Mouse (Mus musculus): Measurements from ENCODE around the gene Cx3cr1.

Gene Cx3cr1

DNA sequence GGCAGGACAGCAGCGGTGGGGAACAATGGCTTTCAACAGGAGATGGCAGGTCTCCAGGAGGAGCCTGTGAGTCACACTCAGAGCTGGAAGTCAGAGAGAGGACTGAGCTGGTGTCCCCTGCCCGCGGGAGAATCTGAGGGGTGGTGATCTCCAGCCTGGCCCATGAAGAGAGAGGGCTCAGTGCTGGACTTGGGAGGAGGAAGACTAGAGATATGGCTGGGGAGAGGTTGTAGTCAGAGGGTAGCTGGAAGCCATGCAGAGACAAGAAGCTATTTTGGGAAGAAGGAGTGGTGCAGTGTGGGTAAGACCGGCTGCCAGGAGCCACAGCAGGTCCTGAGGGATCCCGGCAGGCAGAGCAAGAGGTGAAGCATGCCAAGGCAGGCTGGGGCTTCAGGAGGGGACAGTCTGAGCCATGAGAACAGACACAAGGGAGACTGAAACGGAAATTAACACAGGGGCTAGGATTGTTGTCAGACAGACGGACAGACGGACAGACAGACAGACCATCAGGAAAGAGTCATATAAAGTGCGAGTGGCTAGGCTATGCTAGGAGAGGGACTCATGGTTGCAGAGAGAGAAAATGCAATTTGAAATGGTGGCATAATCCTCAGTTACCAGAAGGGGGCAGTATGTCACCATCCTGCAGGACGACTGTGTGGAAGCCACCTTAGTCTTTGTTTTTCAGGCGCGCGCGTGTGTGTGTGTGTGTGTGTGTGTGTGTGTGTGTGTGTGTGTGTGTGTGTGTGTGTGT lies 42.1 kb downstream of the Cx3cr1 start:
- WGBS = 8% methylated on average over 14 of the region's 14 CpGs

DNA sequence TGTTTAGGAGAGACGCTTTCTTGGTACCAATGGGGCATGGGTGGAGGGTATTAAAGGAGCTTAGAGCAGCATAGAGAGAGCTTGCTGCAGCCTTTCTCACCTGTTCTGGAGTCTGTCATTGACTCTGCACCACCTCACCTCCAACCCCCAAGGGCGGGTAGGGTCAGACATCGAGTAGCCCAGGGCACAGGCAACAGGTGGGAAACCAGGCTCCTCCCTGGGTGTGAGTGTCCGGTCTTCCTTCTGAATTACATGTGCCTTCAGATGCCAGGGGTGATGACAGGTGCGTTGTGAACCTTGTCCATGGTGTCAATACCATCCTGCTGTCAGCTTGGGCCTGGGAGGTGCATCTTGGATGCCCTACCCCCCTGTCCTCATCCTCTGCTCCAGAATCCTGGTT lies 45.1 kb downstream of the Cx3cr1 start:
- WGBS = 87% methylated on average over 5 of the region's 5 CpGs

DNA sequence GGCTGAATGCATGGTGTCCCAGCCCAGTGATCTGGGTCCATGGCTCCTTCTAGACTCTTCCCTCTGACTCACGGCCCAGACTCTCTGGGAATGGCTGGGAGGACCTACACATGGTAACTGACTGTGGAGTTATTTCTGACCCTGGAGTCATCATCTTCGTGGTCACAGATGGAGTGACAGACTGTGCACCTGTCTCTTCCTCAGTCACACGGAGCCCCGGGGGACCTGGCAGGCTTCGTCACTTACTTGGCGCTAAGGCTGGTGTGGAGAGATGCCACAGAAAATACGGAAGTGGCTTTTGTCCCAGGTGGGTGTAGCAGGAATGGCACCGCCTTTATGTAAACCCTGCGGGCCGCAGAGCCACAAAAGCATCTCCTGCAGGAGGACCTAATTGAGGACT lies 45.5 kb downstream of the Cx3cr1 start:
- WGBS = 52% methylated on average over 10 of the region's 10 CpGs

- WGBS = 92% methylated on average over 18 of the region's 18 CpGs
These were observed 46.4 kb downstream of the Cx3cr1 start, which contains the start of gene Xirp1 for GRCm38 (mm10) chr9:120023086-120023811. TSS of gene Xirp1 (minus strand) at chr9:120023598.

- WGBS = 83% methylated on average over 5 of the region's 5 CpGs
These were observed 48.5 kb downstream of the Cx3cr1 start for GRCm38 (mm10) chr9:120021164-120021563.

DNA sequence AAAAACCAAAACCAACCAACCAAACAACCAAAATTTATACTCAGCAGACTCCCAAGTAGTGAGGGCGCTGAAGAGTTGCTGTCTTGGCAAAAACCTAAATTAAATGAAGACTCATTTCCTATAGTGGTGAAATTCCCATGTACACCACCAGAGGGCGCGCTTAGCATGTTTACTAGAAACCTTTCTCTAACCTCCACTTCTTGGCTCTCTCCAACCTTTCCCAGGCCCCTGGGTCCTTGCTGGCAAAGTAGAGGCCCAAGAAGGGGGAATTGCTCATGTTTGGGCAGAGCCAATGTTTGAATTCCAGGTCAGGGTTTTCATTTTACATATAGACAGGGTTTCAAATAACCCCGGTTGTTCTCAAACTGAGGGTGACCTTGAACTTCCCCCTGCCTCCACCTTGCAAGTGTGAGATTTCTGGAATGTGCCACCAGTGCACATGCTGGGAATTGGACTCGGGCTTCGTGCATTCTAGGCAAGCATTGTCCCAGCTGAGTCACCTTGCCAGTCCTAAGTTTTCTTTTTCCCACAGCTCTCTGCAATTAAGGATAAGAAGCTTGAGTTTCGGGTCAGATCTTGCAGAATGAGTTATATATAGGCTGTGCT lies 49.3 kb downstream of the Cx3cr1 start:
- WGBS = 38% methylated on average over 7 of the region's 7 CpGs

- WGBS = 77% methylated on average over 10 of the region's 10 CpGs
These were observed 52.7 kb downstream of the Cx3cr1 start for GRCm38 (mm10) chr9:120016956-120017355.

GRCm38 (mm10) chr9:120014828-120015227 lies 54.9 kb downstream of the Cx3cr1 start:
- WGBS = 75% methylated on average over 6 of the region's 6 CpGs

DNA sequence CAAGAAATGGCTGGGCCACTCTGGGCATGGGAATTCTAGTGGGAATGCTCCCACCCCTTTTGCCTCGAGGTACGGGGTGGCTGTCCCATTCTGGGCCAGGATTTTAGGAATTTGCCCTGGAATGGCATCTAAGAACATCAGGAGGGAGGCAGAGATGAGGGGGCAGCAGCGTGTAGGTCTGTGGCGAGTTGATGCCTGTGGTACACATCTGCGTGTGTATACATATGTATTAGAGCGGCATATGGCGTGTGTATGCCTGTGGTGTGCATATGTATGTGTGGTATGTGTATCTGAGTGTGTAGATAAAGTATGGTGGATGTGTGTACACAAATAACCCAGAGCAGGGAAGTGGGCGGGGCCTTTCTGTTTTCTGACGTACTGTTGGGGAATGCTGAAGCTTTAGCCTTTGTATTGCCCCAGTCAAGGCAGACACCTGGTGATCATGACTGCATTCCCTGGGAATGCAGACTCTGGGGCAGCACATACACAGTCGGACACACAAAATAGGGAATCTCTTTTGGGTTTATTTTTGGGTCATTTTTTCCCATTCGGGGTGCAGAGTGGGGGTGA lies 56.3 kb downstream of the Cx3cr1 start:
- 58% methylated on average over 11 of the region's 11 CpGs for WGBS

GRCm38 (mm10) chr9:120012781-120013180 lies 56.9 kb downstream of the Cx3cr1 start:
- WGBS = 61% methylated on average over 5 of the region's 5 CpGs

- 72% methylated on average over 6 of the region's 6 CpGs for WGBS
These were observed 57.5 kb downstream of the Cx3cr1 start for GRCm38 (mm10) chr9:120012161-120012560.

GRCm38 (mm10) chr9:120011533-120011932 lies 58.1 kb downstream of the Cx3cr1 start:
- WGBS = under 1% methylated on average over 10 of the region's 10 CpGs

GRCm38 (mm10) chr9:120010781-120011511 lies 58.7 kb downstream of the Cx3cr1 start:
- WGBS = 3% methylated on average over 57 of the region's 60 CpGs

DNA sequence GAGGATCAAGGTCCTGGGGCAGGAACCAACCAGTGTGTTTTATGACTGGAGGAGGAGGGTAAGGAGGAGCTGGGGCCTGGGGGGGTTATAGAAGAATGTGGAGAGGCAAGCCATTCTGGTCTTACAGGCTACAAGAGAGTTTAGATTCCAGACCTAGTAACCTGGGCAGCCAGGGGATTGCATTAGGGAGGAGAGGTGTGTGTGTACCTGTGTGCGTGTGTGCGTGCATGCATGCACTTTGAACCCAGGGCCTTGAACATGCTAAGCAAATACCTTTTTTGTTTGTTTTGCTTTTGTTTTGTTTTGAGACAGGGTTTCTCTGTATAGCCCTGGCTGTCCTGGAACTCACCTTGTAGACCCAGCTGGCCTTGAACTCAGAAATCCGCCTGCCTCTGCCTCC lies 59.8 kb downstream of the Cx3cr1 start:
- WGBS = 96% methylated on average over 3 of the region's 3 CpGs

DNA sequence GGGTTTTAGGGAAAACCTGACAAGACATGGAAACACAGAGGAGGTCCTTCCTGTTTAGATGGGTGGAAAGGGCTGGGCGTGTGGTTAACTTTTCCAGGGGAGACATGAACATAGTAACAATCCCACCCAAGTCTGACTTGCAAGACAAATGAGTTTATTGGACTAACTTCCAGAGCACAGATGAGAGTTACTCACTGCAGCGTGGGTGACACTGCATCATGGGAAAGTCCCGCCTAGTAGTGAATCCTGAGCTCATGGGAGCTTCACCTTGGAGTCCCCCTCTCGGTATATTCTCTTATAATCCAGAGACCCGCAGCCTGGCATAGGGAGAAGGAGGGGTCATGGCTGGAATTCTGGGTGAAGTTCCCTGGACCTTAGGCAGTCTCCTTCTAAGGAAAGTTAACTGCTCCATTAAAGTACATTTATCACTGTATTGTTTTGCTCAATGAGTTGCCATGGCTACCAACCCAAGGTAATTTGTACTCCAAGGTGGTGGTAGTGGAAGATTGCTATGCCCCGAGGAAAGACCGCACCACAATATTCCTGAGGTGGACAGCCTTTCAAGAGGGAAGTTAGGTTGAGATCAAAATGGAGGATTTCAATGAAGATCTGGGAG lies 60.3 kb downstream of the Cx3cr1 start:
- WGBS = 76% methylated on average over 7 of the region's 7 CpGs

GRCm38 (mm10) chr9:120007833-120008232 lies 61.8 kb downstream of the Cx3cr1 start:
- WGBS = 100% methylated on average over 1 of the region's 1 CpGs

GRCm38 (mm10) chr9:120005936-120006335 lies 63.7 kb downstream of the Cx3cr1 start:
- 71% methylated on average over 3 of the region's 3 CpGs for WGBS

DNA sequence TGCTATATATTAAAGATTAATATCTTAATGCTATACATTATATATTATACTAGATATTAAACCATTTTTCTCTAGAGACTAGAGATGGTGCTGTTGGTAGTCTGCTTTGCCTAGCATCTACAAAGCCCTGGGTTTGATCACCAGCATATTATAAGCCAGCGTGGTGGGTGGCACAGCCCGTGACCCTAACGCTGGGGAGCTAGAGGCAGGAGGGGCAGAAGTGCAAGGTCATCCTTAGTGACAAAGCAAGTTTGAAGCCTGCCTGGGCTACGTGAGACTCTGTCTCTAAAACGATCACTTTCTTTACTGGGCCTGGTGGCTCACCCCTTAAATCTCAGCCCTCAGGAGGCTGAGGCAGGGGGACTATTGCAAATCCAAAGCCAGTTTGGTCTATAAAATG lies 66.8 kb downstream of the Cx3cr1 start:
- 94% methylated on average over 5 of the region's 5 CpGs for WGBS

GRCm38 (mm10) chr9:120001945-120002725 lies 67.5 kb downstream of the Cx3cr1 start:
- WGBS = 11% methylated on average over 31 of the region's 31 CpGs

DNA sequence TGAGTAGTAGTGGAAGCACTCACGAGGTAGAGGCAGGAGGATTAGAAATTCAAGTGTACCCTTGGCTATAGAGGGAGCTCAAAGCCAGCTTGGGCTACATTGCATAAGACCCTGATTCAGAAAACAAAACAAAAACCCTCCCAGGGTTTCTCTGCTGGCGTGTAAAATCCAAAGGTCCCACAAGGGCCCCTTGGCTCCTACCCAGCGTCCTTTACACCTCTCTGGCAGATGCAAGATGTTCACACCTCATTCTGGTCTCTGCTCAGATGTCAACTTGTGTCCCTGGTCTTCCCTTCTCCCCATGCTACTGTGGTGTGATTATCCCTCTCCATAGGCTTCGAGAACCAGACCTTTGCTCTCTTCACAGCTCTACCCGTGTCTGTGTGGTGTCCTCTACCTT lies 68.9 kb downstream of the Cx3cr1 start:
- 87% methylated on average over 5 of the region's 5 CpGs for WGBS

All from cerebral cortex, adult 2 months (tissue).